Mouse (Mus musculus) hindbrain, postnatal 0 days (tissue): ENCODE results near the gene Itgb2. TPM values are rescaled to one million over a fixed set of nuclear protein-coding genes. Genes with fewer than 3 reads are reported as not detected.

Experiments used
- ATAC-seq: fragments of 200-750 bp; cut with Nextera tagmentation; 2 replicates; pipeline ENCODE4 v1.8.0; 2017; ENCODE audit warnings: mild to moderate bottlenecking, moderate TSS enrichment, moderate library complexity
- DNase-seq: peaks from one replicate; pipeline ENCODE4 v3.0.0-alpha.2; 2015; ENCODE audit warnings: low spot score
- H3K27ac ChIP-seq: fragments of 300-500 bp; sonication (generic); 2 replicates; pipeline ENCODE4 v1.5.1; 2014; ENCODE audit warnings: mild to moderate bottlenecking
- H3K27me3 ChIP-seq: fragments of 300-500 bp; sonication (generic); 2 replicates; pipeline ENCODE4 v1.6.1; 2014; ENCODE audit warnings: low read length, mixed read lengths; ENCODE audit not compliant: insufficient read depth
- H3K36me3 ChIP-seq: fragments of 300-500 bp; sonication (generic); 2 replicates; pipeline ENCODE4 v1.6.1; 2014; ENCODE audit warnings: low read length, mixed read lengths; ENCODE audit not compliant: insufficient read depth
- H3K4me1 ChIP-seq: fragments of 300-500 bp; sonication (generic); 2 replicates; pipeline ENCODE4 v1.6.1; 2014; ENCODE audit warnings: antibody characterized with exemption, low read length, mixed read lengths; ENCODE audit not compliant: insufficient read depth
- H3K4me2 ChIP-seq: fragments of 300-500 bp; sonication (generic); 2 replicates; pipeline ENCODE4 v1.6.1; 2014; ENCODE audit warnings: low read depth, mild to moderate bottlenecking, low read length, moderate library complexity, mixed read lengths
- H3K4me3 ChIP-seq: fragments of 300-500 bp; sonication (generic); 2 replicates; pipeline ENCODE4 v1.5.1; 2014; ENCODE audit warnings: low read length
- H3K9ac ChIP-seq: fragments of 300-500 bp; sonication (generic); replicated peaks from 2 replicates; pipeline ENCODE4 v1.6.1; 2014; ENCODE audit warnings: mild to moderate bottlenecking, low read length, moderate library complexity, mixed read lengths
- H3K9me3 ChIP-seq: fragments of 300-500 bp; sonication (generic); 2 replicates; pipeline ENCODE4 v1.6.1; 2016; ENCODE audit warnings: low read length, mixed read lengths
- CTCF ChIP-seq: IDR thresholded peaks from 2 replicates; pipeline ENCODE4 v1.5.1; 2016; ENCODE audit warnings: antibody characterized with exemption, control low read depth, low read depth
- WGBS: fragments of 180-500 bp; shearing (Covaris S2); extraction: QIAGEN DNeasy Blood & Tissue Kit; methylation state at CpG from one replicate; pipeline ENCODE4 v1.1.7; 2014; 5-methylcytosine and 5-hydroxymethylcytosine counted together
- polyA plus RNA-seq: library from polyadenylated mRNA; unstranded; fragments of >200 nt; fragmentation: Nextera tagmentation; extraction: Ambion mirVana; gene quantifications from 2 replicates; pipeline ENCODE4 v1.2.1, GENCODE M21; 2015
- total RNA-seq: library from RNA; depleted of rRNA; stranded (reverse); fragments of >200 nt; gene quantifications from 2 replicates; pipeline ENCODE4 v1.2.3, GENCODE M21; 2014

Gene Itgb2
- total and polyA plus RNA-seq, 2 experiments from 2014 or later: 1.0 to 1.9 TPM

- Histone ChIP-seq H3K4me3 (peak within 1 kb of the TSS; percentile 84), H3K9ac (peak within 1 kb of the TSS; percentile 84), H3K4me1 (0 out of 2 replicates have a peak, but pooled peaks cover 8% of the 10 kb centered on the region), H3K27ac (peak within 1 kb of the TSS; percentile 92), H3K36me3 (no peaks in the 10 kb centered on the region), H3K4me2 (peak within 1 kb of the TSS; percentile 94), H3K9me3 (no peaks in the 10 kb centered on the region), H3K27me3 (no peaks in the 10 kb centered on the region)
- ATAC-seq: peak; percentile 98
- under 1% methylated on average over 61 of the region's 64 CpGs for WGBS
- peak; percentile 100 for DNase-seq
- peak; percentile 6; the same call in 1 of the 2 replicates for TF ChIP-seq CTCF
These were observed 51.6 kb downstream of the Itgb2 start, which contains the start of gene Pttg1ip for GRCm38 (mm10) chr10:77581408-77582284. TSS of gene Pttg1ip (plus strand) at chr10:77581720.

- DNase-seq (no peak), ATAC-seq (no peak)
- 13% methylated on average over 8 of the region's 8 CpGs for WGBS
- Histone ChIP-seq H3K4me3 (peak overlapping the region; percentile 84), H3K9me3 (no peaks in the 10 kb centered on the region), H3K27ac (peak overlapping the region; percentile 92), H3K36me3 (no peaks in the 10 kb centered on the region), H3K27me3 (no peaks in the 10 kb centered on the region), H3K9ac (peak overlapping the region; percentile 84), H3K4me1 (0 out of 2 replicates have a peak, but pooled peaks cover 12% of the 10 kb centered on the region), H3K4me2 (peak overlapping the region; percentile 94)
- no peak for TF ChIP-seq CTCF
These were observed 52.2 kb downstream of the Itgb2 start for GRCm38 (mm10) chr10:77582285-77582618.

GRCm38 (mm10) chr10:77583795-77584422, 53.9 kb downstream of the Itgb2 start:
- 64% methylated on average over 10 of the region's 10 CpGs for WGBS
- TF ChIP-seq CTCF: no peak
- H3K27me3 ChIP-seq: no peaks in the 10 kb centered on the region
- 0 out of 2 replicates have a peak overlapping the region, but pooled peaks have one; percentile 7 for H3K4me2 ChIP-seq
- ATAC-seq: no peak
- peak; percentile 20 for DNase-seq
- no peaks in the 10 kb centered on the region for H3K9me3 ChIP-seq
- no peak overlapping the region for H3K9ac ChIP-seq
- H3K36me3 ChIP-seq: no peaks in the 10 kb centered on the region
- no peak overlapping the region for H3K4me3 ChIP-seq
- no peak overlapping the region for H3K27ac ChIP-seq
- H3K4me1 ChIP-seq: 0 out of 2 replicates have a peak, but pooled peaks cover 12% of the 10 kb centered on the region

DNA sequence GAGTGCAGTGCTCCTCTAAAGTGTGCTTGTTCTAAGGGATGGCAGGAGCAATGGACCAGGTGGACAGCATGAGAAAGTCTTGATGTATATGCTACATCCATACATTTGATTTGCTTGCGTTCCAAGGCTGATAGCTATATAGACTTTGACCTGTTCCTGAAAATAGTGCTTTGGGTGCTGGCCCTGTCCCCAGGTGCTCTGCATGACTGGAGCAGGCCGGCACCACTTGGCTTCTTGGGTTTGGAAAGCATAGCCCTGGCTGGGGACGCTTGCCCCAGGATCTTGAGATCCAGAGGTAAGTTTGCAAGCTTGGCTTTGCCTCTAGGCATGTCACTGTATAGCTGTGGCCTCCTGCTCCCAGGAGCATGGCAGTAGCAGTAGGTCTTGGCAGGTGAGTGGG, 56.6 kb downstream of the Itgb2 start:
- H3K36me3 ChIP-seq: no peaks in the 10 kb centered on the region
- WGBS: 90% methylated on average over 3 of the region's 3 CpGs
- no peak overlapping the region for H3K27ac ChIP-seq
- no peak overlapping the region for H3K9ac ChIP-seq
- no peak for DNase-seq
- no peak overlapping the region for H3K4me2 ChIP-seq
- ATAC-seq: no peak
- TF ChIP-seq CTCF: no peak
- H3K9me3 ChIP-seq: no peaks in the 10 kb centered on the region
- no peak overlapping the region for H3K4me3 ChIP-seq
- 0 out of 2 replicates have a peak, but pooled peaks cover 12% of the 10 kb centered on the region for H3K4me1 ChIP-seq
- H3K27me3 ChIP-seq: no peaks in the 10 kb centered on the region

- Histone ChIP-seq H3K4me3 (no peak overlapping the region), H3K36me3 (no peaks in the 10 kb centered on the region), H3K27me3 (no peaks in the 10 kb centered on the region), H3K4me2 (no peak overlapping the region), H3K9ac (no peak overlapping the region), H3K4me1 (0 out of 2 replicates have a peak, but pooled peaks cover 11% of the 10 kb centered on the region), H3K9me3 (no peaks in the 10 kb centered on the region), H3K27ac (no peak overlapping the region)
- no peak for TF ChIP-seq CTCF
- ATAC-seq (no peak), DNase-seq (no peak)
- 90% methylated on average over 6 of the region's 6 CpGs for WGBS
These were observed 57.2 kb downstream of the Itgb2 start for GRCm38 (mm10) chr10:77587091-77587775.

GRCm38 (mm10) chr10:77588036-77588435, 58.0 kb downstream of the Itgb2 start:
- Histone ChIP-seq H3K27me3 (no peaks in the 10 kb centered on the region), H3K27ac (no peak overlapping the region), H3K9ac (no peak overlapping the region), H3K4me1 (0 out of 2 replicates have a peak, but pooled peaks cover 8% of the 10 kb centered on the region), H3K4me3 (no peak overlapping the region), H3K36me3 (peaks cover 5% of the 10 kb centered on the region), H3K4me2 (no peak overlapping the region), H3K9me3 (no peaks in the 10 kb centered on the region)
- WGBS: 81% methylated on average over 2 of the region's 2 CpGs
- ATAC-seq: no peak
- DNase-seq: no peak
- no peak for TF ChIP-seq CTCF
